Comparison of ENCODE assay signal across 12 mouse cellular contexts in the genomic region with DNA sequence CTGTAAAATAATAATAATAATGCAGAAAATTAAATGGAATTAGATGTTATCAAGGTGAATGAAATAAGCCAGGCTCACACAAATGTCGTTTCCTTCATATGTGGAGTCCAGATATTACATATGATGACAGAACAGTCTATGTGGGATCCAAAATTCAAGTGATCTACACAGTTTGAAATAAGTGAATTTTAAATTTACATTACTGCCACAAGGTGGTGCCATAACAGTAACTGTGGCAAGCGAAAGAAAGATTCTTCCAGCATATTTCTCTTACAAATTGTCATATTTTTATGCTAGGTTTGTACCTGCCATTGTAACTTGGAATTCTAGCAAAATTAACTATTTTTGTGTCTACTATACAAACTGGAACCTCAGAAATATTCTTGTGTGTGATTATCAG.
DNase-seq lines count a peak whose midpoint lies in the region; ATAC-seq and TF ChIP-seq lines count a peak whose summit lies in the region.
"Had no signal": no experiment of that assay in that cellular context is flagged by ENCODE, and none has a peak within 500 bp of the region (broad histone marks: within the 10 kb centered on the region; RNA-seq: fewer than 3 reads in every experiment).

No protein-coding gene starts in this region.

- CTCF ChIA-PET in Patski (lab: Charles Lee), result no interaction called here

- H3K36me3 ChIP-seq in forebrain, embryonic 14.5 days (ENCODE audit: control insufficient read depth, insufficient read depth, low read length), result no peaks in the 10 kb centered on the region
- no peaks in the 10 kb centered on the region for H3K36me3 ChIP-seq in forebrain, embryonic 15.5 days
- H3K36me3 ChIP-seq in liver, embryonic 14.5 days (replicated peaks; ENCODE audit: control insufficient read depth, insufficient read depth, low read depth), result no peaks in the 10 kb centered on the region
- H3K36me3 ChIP-seq: G1E; heart, embryonic 10.5 days; limb, embryonic 12.5 days; midbrain, embryonic 10.5 days had no signal

- no peak overlapping the region for H3K4me2 ChIP-seq in forebrain, embryonic 14.5 days (ENCODE audit: low read length)
- H3K4me2 ChIP-seq in forebrain, embryonic 15.5 days (replicated peaks), result no peak overlapping the region
- H3K4me2 ChIP-seq in liver, embryonic 14.5 days (ENCODE audit: low read depth), result no peak overlapping the region
- H3K4me2 ChIP-seq: limb, embryonic 12.5 days had no signal

- H3K9me3 ChIP-seq in forebrain, embryonic 14.5 days (replicated peaks; ENCODE audit: control insufficient read depth, low read length), result no peaks in the 10 kb centered on the region
- H3K9me3 ChIP-seq in forebrain, embryonic 15.5 days, result no peaks in the 10 kb centered on the region
- H3K9me3 ChIP-seq in liver, embryonic 14.5 days (ENCODE audit: control insufficient read depth, low read length), result no peaks in the 10 kb centered on the region
- H3K9me3 ChIP-seq: G1E; heart, embryonic 10.5 days; limb, embryonic 12.5 days; midbrain, embryonic 10.5 days had no signal

- POLR2A ChIA-PET in Patski (lab: Charles Lee), result no interaction called here

- intact Hi-C loops in gastrocnemius, postnatal 14 days (cut with DNase I; ENCODE audit: low total_unique reads), result loop anchor here (5.0 kb wide), 1 partner anchor 316 kb away; no protein-coding TSS in a partner anchor

- no peak overlapping the region for H3K4me3 ChIP-seq in forebrain, embryonic 14.5 days (ENCODE audit: low read depth, low read length)
- no peak overlapping the region for H3K4me3 ChIP-seq in forebrain, embryonic 15.5 days
- H3K4me3 ChIP-seq in liver, embryonic 14.5 days (ENCODE audit: insufficient read depth in 1 of 2, low read depth in 2 of 2, low read length in 2 of 2), result no peak overlapping the region
- H3K4me3 ChIP-seq: heart, embryonic 10.5 days; limb, embryonic 12.5 days; midbrain, embryonic 10.5 days had no signal

- DNase-seq in forebrain, embryonic 14.5 days (ENCODE audit: low spot score), result peak; percentile 71
- no peak for DNase-seq in liver, embryonic 14.5 days (ENCODE audit: low read depth in 3 of 3, low spot score in 3 of 3)
- DNase-seq in liver, result no peak
- no peak for DNase-seq in Patski (ENCODE audit: low read depth, low spot score)
- DNase-seq in mesoderm, embryonic 11.5 days (ENCODE audit: low read depth, low spot score), result peak; percentile 37
- DNase-seq in adrenal gland, adult 18-20 months (ENCODE audit: low spot score in 2 of 2), result no peak
- DNase-seq in gastrocnemius, postnatal 14 days, result no peak

- WGBS in forebrain, embryonic 14.5 days, result 36% methylated on average over 2 of the region's 2 CpGs
- WGBS in forebrain, embryonic 15.5 days, result 50% methylated on average over 2 of the region's 2 CpGs
- 30% methylated on average over 2 of the region's 2 CpGs for WGBS in liver, embryonic 14.5 days (ENCODE audit: insufficient replicate concordance)

- no peak for ATAC-seq in forebrain, embryonic 14.5 days
- ATAC-seq in forebrain, embryonic 15.5 days (replicated peaks), result no peak
- no peak for ATAC-seq in liver, embryonic 14.5 days (ENCODE audit: insufficient read depth)
- no peak for ATAC-seq in Patski

- no peaks in the 10 kb centered on the region for H3K27me3 ChIP-seq in forebrain, embryonic 14.5 days (replicated peaks; ENCODE audit: control insufficient read depth, insufficient read depth, low read length)
- H3K27me3 ChIP-seq in forebrain, embryonic 15.5 days, result no peaks in the 10 kb centered on the region
- H3K27me3 ChIP-seq in liver, embryonic 14.5 days (ENCODE audit: control insufficient read depth, insufficient read depth, low read length), result no peaks in the 10 kb centered on the region
- peaks cover 6% of the 10 kb centered on the region for H3K27me3 ChIP-seq in Patski
- H3K27me3 ChIP-seq: limb, embryonic 12.5 days had no signal

- no peak overlapping the region for H3K27ac ChIP-seq in forebrain, embryonic 14.5 days (ENCODE audit: low read depth, low read length)
- H3K27ac ChIP-seq in forebrain, embryonic 15.5 days (replicated peaks), result no peak overlapping the region
- no peak overlapping the region for H3K27ac ChIP-seq in liver, embryonic 14.5 days
- H3K27ac ChIP-seq: heart, embryonic 10.5 days; limb, embryonic 12.5 days; midbrain, embryonic 10.5 days had no signal

- peak; percentile 32; the same call in 1 of the 2 replicates for TF ChIP-seq CTCF in liver, embryonic 14.5 days (IDR thresholded peaks at IDR 0.05; ENCODE audit: low read depth)
- peak; percentile 36 for TF ChIP-seq CTCF in Patski (IDR thresholded peaks at IDR 0.05)

- no peak for TF ChIP-seq EP300 in liver, embryonic 14.5 days (IDR thresholded peaks at IDR 0.05; ENCODE audit: low read depth)

- H3K9ac ChIP-seq in forebrain, embryonic 14.5 days (ENCODE audit: low read length), result no peak overlapping the region
- H3K9ac ChIP-seq in forebrain, embryonic 15.5 days (replicated peaks), result no peak overlapping the region
- H3K9ac ChIP-seq in liver, embryonic 14.5 days (replicated peaks), result no peak overlapping the region
- H3K9ac ChIP-seq: limb, embryonic 12.5 days had no signal

- no peaks in the 10 kb centered on the region for H3K4me1 ChIP-seq in forebrain, embryonic 14.5 days (ENCODE audit: control insufficient read depth, insufficient read depth, low read length)
- H3K4me1 ChIP-seq in forebrain, embryonic 15.5 days, result no peaks in the 10 kb centered on the region
- no peaks in the 10 kb centered on the region for H3K4me1 ChIP-seq in liver, embryonic 14.5 days (replicated peaks; ENCODE audit: control insufficient read depth in 2 of 2, insufficient read depth in 2 of 2, low read length in 1 of 2)
- H3K4me1 ChIP-seq: heart, embryonic 10.5 days; limb, embryonic 12.5 days; midbrain, embryonic 10.5 days had no signal

- in situ Hi-C loops in Patski (cut with MboI; ENCODE audit: low pct_unique_long_range_greater_than_20kb), result loop anchor here (5.0 kb wide), 1 partner anchor 316 kb away; no protein-coding TSS in a partner anchor

Comparison
In these comparisons a context has a peak if more than half of its experiments do, and no peak if none do; other contexts are left out.
1. DNase-seq: peak in forebrain, embryonic 14.5 days (single experiment) and mesoderm, embryonic 11.5 days (single experiment); none in liver, embryonic 14.5 days (0 of 3), liver (single experiment), Patski (single experiment), adrenal gland, adult 18-20 months (0 of 2) and gastrocnemius, postnatal 14 days (single experiment).